Mouse (Mus musculus): ENCODE data around the gene Pou5f1. TPM values are rescaled to one million over a fixed set of nuclear protein-coding genes. Genes with fewer than 3 reads are reported as not detected.

Gene Pou5f1
- total and polyA plus RNA-seq, 2 experiments from 2014 or later = not detected

DNA sequence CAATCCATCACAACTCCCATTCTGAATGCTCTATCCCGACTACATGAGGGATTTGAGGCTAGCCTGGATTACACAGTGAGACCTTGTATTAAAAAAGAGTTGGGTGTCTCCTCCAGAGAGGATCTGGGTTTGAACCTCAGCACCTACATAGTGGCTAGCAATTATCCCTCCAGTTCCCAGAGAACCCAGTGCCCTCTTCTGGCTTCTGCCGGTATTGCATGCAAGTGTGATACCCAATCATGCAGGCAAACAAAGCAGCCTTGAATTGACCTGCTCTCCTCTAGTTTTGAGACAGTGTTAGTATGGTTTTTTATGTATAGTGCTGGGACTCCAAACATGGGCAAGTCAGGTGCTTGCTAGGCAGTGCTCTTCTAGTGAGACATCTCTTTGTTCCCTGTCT, 8.1 kb downstream of the Pou5f1 start:
- peak; percentile 53 for DNase-seq
- Histone ChIP-seq H3K36me3 (ENCODE audit: insufficient read depth) (no peaks in the 10 kb centered on the region), H3K4me1 (ENCODE audit: insufficient read depth) (no peaks in the 10 kb centered on the region; the same call in 1 of the 2 replicates), H3K27ac (ENCODE audit: low read depth, low read length) (no peak overlapping the region), H3K9ac (no peak overlapping the region), H3K9me3 (ENCODE audit: low read length) (no peaks in the 10 kb centered on the region), H3K27me3 (ENCODE audit: insufficient read depth, low read length) (no peaks in the 10 kb centered on the region), H3K4me3 (ENCODE audit: low read depth, low read length) (no peak overlapping the region), H3K4me2 (ENCODE audit: low read depth) (no peak overlapping the region)
- TF ChIP-seq CTCF (IDR thresholded peaks at IDR 0.05; ENCODE audit: low read depth) = peak; percentile 71
- 24% methylated on average over 2 of the region's 2 CpGs for WGBS
- no peak for ATAC-seq

DNA sequence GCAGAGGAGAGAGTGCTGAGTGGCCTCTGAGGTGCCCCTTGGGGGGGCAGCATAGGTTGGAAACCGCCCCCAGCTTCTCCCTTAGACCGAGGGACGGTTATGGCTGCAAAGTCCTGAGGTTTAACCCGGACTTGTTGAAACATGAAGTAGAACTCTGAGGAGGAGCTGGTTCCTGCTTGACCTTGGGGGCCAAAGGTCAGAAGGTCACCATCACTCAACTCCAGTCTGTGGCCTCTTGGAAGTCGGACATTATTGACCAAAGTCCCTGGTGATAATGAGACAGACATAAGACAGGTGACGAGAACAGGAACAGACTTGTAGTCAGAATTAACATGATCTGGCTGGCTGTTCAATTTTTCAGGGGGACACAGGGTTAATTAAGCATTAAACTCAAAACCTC, 8.9 kb downstream of the Pou5f1 start:
- no peak overlapping the region for H3K4me3 ChIP-seq (ENCODE audit: low read depth, low read length)
- no peaks in the 10 kb centered on the region for H3K9me3 ChIP-seq (ENCODE audit: low read length)
- no peaks in the 10 kb centered on the region for H3K27me3 ChIP-seq (ENCODE audit: insufficient read depth, low read length)
- H3K9ac ChIP-seq = no peak overlapping the region
- H3K27ac ChIP-seq (ENCODE audit: low read depth, low read length) = no peak overlapping the region
- ATAC-seq = no peak
- no peaks in the 10 kb centered on the region for H3K36me3 ChIP-seq (ENCODE audit: insufficient read depth)
- H3K4me2 ChIP-seq (ENCODE audit: low read depth) = no peak overlapping the region
- TF ChIP-seq CTCF (IDR thresholded peaks at IDR 0.05; ENCODE audit: low read depth) = no peak
- H3K4me1 ChIP-seq (ENCODE audit: insufficient read depth) = no peaks in the 10 kb centered on the region; the same call in 1 of the 2 replicates
- WGBS = 75% methylated on average over 6 of the region's 6 CpGs
- no peak for DNase-seq

DNA sequence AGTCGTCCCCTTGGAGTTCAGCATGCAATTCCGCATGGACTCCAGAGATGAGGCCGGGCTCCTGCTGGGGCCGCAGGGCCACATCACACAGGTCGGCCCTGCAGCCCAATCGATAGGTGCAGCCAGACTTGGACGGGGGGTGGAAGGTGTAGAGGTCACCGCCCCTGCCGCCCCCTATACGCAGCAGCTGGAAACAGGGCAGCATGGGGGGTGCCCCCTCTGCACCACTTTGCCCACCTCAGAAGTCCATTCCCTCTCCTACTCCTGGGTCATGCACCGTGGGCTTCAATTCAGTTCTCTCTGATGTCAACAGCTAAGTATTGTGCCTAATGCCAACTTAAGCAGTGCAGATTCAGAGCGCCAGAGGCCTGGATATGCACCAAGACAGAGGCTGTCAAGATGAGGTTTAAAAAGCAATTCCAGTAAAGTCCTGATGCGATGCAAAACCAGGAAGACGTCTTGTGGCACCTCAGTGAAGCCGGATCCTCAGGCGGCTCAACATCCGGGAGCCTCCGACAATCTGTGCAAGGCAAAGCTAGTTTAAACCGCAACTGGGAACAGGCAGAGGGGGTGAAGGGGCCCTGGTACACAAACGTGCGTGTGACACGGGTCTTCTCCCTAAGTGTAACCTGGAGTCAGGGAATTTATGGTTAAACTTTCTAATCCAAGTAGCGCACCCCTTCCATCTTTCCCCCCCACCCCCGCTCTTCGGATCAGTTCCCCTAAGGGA, 10.3 kb downstream of the Pou5f1 start:
- Histone ChIP-seq H3K4me2 (ENCODE audit: low read depth) (peak overlapping the region; percentile 88), H3K9ac (peak overlapping the region; percentile 55), H3K36me3 (ENCODE audit: insufficient read depth) (no peaks in the 10 kb centered on the region), H3K9me3 (ENCODE audit: low read length) (no peaks in the 10 kb centered on the region), H3K4me1 (ENCODE audit: insufficient read depth) (no peaks in the 10 kb centered on the region; the same call in 1 of the 2 replicates), H3K27ac (ENCODE audit: low read depth, low read length) (no peak overlapping the region), H3K4me3 (ENCODE audit: low read depth, low read length) (peak overlapping the region; percentile 53), H3K27me3 (ENCODE audit: insufficient read depth, low read length) (no peaks in the 10 kb centered on the region)
- DNase-seq (peak; percentile 58), ATAC-seq (peak; percentile 50)
- WGBS = 5% methylated on average over 25 of the region's 25 CpGs
- no peak for TF ChIP-seq CTCF (IDR thresholded peaks at IDR 0.05; ENCODE audit: low read depth)

DNA sequence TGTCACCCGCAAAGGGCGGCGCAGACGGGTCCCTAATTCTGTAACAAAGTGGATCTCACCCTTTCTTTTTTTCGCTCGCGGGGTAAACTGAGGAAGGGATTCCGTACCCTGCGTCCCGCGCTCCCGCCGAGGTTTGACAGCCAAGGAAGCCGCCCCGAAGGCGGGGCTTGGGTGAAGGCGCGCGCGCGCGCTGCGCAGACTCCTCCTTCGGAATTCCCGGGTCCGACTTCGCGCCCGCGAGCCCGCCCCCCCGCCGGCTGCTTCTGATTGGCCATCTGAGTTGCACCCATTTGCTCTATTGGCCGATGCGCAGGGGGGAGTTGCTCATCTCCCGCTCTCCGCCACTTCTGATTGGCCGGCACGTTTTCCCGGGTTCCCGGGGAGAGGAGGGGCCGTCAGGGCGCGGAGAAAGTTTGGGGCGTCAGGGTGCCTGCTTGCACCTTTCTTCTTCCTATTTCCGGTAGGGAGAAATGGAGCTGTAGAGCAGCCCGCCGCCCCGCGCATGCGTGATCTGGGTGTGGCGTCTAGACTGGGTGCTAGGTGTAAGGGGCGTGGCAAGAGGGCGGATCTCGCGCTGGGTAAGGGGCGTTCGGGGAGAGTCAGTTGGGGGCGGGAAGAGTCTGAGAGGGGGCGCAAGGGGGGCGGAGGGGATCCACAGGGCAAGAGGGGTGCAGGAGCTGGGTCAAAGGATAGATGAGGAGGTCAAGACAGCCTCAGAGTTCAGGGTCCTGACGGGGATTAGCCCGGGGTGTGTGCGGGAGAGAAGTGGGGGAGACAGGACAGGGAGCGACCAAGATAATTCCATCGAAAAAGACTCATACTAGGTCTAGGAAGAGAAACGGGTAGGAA, 11.1 kb downstream of the Pou5f1 start, which contains the start of the genes Tcf19 and Cchcr1:
Tcf19 (minus strand) TSS at position 173 of the 849 bp plus-strand sequence.
Cchcr1 (plus strand) TSS at position 449 of the 849 bp plus-strand sequence.
- Histone ChIP-seq H3K9me3 (ENCODE audit: low read length) (no peaks in the 10 kb centered on the region), H3K27ac (ENCODE audit: low read depth, low read length) (no peak within 1 kb of the TSS), H3K9ac (peak within 1 kb of the TSS; percentile 55), H3K4me2 (ENCODE audit: low read depth) (peak within 1 kb of the TSS; percentile 88), H3K27me3 (ENCODE audit: insufficient read depth, low read length) (no peaks in the 10 kb centered on the region), H3K4me3 (ENCODE audit: low read depth, low read length) (peak within 1 kb of the TSS; percentile 53), H3K36me3 (ENCODE audit: insufficient read depth) (no peaks in the 10 kb centered on the region), H3K4me1 (ENCODE audit: insufficient read depth) (no peaks in the 10 kb centered on the region; the same call in 1 of the 2 replicates)
- ATAC-seq (peak; percentile 95), DNase-seq (peak; percentile 96)
- TF ChIP-seq CTCF (IDR thresholded peaks at IDR 0.05; ENCODE audit: low read depth) = peak; percentile 32; the same call in 1 of the 2 replicates
- 3% methylated on average over 66 of the region's 67 CpGs for WGBS

DNA sequence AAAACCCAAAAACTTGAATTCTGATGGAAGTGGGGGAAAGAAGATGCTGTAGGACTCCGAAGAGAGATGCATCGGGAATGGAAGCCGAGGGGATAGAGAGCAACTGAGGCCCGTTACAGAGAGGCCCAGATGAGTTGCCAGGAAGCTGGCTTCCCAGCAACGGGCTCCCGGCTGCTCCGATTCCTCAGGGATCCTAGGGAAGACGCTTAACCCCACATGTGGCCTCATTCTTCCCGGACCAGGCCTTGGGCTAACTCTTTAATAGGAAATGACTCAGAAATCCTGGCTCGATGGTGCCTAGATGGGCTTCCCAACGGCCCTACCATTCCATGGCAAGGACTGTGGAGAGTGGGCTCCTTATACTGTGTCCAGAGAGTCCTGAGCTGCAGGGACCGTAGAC, 11.7 kb downstream of the Pou5f1 start:
- Histone ChIP-seq H3K4me3 (ENCODE audit: low read depth, low read length) (peak overlapping the region; percentile 53), H3K9me3 (ENCODE audit: low read length) (no peaks in the 10 kb centered on the region), H3K9ac (peak overlapping the region; percentile 37), H3K36me3 (ENCODE audit: insufficient read depth) (no peaks in the 10 kb centered on the region), H3K4me1 (ENCODE audit: insufficient read depth) (no peaks in the 10 kb centered on the region; the same call in 1 of the 2 replicates), H3K27ac (ENCODE audit: low read depth, low read length) (no peak overlapping the region), H3K27me3 (ENCODE audit: insufficient read depth, low read length) (no peaks in the 10 kb centered on the region), H3K4me2 (ENCODE audit: low read depth) (peak overlapping the region; percentile 88)
- no peak for TF ChIP-seq CTCF (IDR thresholded peaks at IDR 0.05; ENCODE audit: low read depth)
- 8% methylated on average over 12 of the region's 12 CpGs for WGBS
- no peak for ATAC-seq
- no peak for DNase-seq

DNA sequence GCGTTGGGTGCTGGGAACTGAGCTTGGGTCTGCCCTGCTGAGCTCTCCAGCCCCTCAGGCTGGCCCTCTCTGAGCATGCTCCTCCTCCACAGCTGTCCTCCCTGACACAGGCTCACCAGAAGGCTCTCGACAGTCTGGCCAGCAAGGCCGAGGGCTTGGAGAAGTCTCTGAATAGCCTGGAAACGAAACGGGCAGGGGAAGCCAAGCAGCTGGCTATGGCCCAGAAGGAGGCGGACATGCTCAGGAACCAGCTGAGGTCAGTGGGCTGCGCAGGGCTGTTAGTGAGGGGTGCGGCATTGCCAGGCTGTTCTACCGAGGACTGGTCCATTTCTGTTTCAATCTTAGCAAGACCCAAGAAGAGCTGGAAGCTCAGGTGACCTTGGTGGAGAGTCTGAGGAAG, 18.5 kb downstream of the Pou5f1 start:
- no peak for ATAC-seq
- WGBS = 83% methylated on average over 9 of the region's 9 CpGs
- Histone ChIP-seq H3K4me3 (ENCODE audit: low read depth, low read length) (no peak overlapping the region), H3K4me1 (ENCODE audit: insufficient read depth) (no peaks in the 10 kb centered on the region), H3K36me3 (ENCODE audit: insufficient read depth) (no peaks in the 10 kb centered on the region), H3K9me3 (ENCODE audit: low read length) (no peaks in the 10 kb centered on the region), H3K9ac (no peak overlapping the region), H3K27ac (ENCODE audit: low read depth, low read length) (no peak overlapping the region), H3K4me2 (ENCODE audit: low read depth) (no peak overlapping the region), H3K27me3 (ENCODE audit: insufficient read depth, low read length) (no peaks in the 10 kb centered on the region)
- no peak for TF ChIP-seq CTCF (IDR thresholded peaks at IDR 0.05; ENCODE audit: low read depth)
- no peak for DNase-seq

All from forebrain, postnatal 0 days (tissue).